Mouse (Mus musculus): ENCODE data around the gene Slc4a11.

The Slc4a11 gene

DNA sequence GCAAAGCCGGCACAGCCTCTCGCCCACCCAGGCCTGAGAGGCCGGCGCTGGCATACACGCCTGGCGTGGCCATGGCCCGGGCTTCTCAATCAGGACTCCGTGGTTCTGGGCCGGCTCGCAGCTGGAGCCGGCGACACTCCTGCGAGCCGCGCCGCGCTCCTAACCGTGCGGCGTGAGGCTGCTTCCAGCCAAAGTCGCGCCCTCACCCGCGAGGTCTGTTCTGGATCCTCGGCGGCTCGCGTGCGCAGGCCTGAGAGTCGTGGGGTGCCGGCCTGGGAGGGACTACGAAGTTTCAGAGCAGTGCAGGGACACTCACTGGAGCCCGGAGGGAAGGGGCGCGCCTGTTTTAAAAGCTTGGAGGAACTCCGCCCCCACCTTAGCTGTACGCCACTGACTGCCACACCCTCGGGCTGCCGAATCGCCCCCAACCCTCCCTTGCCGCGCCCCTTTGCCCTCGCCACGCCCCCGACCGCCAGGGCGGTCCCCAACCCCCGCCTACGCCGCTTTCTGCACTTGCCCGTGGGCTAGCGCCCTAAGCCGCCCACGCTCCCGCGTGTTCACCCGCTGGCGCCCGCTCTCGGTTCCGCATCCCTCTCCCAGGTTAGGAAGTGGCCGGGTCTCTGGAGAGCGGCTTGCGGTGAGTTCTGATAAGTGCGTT lies at the start of gene Slc4a11:
TSS of gene Slc4a11 (minus strand) at position 367 of the 658 bp plus-strand sequence.
- peak; percentile 73 for DNase-seq

DNA sequence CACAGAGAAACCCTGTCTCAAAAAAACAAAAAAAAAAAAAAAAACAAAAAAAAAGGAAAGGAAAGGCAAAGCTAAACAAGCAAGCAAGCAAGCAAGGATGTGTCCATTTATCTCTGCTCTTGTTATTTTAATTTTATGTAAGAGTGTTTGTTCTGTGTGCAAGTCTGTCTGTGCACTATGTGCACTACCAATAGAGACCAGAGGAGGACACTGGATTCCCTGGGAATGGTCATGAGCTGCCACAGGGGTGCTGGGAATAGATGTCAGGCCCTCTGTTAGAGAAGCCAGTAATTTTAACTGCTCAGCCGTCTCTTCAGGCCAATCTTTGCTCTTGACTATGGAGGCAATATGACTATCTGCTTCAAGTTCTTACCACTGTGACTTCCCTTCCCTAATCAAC lies 46.3 kb upstream of the Slc4a11 start:
- no peak for DNase-seq

DNA sequence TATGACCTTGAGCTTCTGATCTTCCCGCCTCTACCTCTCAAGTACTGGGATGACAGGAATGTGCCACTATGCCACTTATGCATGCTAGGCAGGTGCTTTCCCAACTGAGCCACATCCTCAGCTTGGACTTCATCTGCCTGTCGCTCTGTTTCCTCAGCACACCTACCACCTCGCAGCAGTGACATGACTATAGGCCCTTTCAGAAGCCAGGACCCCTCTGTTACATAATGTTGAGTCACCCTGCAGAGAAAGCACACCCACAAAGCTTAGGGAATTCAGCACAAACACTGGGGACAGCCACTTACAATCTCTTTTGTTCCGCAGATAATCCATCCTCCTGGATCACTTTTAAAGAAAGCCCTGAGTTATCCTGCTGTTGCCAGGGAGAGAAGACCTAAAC lies 42.8 kb upstream of the Slc4a11 start:
- DNase-seq = no peak

DNA sequence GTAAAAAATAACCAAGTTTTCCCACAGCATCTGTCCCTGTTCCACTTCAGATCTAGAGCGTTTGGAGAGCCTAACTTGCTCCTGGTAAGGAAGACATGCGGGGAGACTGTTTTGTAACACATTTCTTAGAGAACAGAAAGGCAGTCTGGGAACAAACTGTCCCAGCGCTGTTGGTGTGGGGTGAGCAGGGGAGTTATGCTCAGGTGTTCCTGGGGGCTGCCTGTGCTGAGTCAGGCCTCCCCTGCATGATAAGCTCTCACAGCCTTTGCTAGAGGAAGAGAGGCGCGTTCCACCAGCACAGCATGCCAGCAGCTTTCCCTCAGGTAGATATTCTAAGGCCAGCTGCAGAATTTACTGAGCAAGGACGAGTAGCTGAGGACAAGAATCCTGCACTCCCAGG lies 40.7 kb upstream of the Slc4a11 start:
- DNase-seq = no peak

DNA sequence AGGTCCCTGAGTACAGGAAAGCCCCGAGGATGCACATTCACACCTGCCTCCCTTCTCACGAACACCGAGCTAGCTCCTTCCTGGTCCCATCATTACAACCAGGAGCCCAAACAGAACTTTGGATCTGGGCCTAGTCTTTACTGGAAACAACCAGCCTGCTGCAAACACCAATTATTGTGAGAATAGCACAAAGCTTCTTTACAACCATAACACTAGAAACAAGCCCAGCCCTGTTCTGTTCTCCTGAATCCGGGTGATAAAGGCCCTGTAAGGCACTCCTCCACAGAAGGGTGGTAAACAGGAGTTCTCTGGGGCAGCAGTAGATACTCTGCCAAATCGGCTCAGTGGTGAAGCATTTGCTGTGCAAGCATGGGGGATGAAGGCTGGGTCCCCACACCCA lies 38.0 kb upstream of the Slc4a11 start:
- no peak for DNase-seq

DNA sequence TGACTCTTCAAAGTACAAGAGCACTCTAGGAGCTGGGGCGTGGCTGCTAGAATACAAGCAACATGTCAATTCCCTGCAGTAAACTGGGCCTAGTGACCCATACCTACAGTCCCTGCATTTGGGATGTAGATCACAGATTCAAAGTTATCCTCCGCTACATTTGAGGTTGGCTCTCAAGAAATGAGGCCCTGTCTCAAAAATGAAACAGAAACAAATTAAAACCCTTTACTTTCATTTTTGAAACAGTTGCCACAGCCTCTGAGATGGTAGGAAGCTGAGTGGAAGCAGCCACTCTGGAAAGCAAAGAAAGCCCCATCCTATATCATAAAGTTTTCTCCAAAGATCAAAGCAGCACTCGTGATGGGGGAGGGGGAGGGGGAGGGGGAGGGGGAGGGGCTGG lies 36.1 kb upstream of the Slc4a11 start:
- no peak for DNase-seq

DNA sequence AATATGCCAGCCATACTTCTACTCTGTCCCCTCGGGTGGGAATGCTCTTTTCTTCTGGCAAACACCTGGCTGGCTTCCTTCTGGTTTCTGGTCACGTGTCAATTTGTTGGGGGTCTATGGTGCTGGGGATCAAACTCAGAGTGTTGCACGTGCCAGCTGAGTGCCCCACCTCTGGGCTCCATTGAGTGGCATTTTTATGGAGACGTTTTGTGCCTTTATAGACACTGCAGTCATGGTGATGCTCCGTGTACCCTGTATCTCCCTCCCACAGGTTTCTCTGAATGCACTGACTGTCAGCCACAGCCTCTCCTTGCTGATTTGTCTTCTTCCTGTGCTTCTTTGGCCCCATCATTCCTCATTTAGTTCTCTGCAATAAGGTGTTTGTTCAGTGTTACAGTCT lies 34.5 kb upstream of the Slc4a11 start:
- no peak for DNase-seq

DNA sequence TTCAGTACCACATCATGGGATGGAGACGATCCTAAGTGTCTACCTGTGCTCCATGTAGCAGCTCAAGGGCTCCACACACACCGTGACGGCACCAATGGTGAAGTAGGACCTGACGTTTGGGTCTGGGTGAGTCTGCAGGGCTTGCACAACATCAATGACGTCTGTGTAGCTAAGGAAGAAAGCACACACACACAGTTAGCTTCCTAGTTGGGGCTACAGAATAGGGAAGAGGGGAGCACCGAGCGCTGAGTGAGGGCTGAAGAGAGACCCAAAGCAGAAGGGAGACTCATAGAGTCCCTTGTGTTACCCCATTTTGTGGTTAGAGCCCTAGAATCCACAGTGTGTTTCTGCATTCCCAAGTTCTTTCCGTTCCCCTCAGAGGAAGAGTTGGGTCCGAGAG lies 33.4 kb upstream of the Slc4a11 start:
- no peak for DNase-seq

DNA sequence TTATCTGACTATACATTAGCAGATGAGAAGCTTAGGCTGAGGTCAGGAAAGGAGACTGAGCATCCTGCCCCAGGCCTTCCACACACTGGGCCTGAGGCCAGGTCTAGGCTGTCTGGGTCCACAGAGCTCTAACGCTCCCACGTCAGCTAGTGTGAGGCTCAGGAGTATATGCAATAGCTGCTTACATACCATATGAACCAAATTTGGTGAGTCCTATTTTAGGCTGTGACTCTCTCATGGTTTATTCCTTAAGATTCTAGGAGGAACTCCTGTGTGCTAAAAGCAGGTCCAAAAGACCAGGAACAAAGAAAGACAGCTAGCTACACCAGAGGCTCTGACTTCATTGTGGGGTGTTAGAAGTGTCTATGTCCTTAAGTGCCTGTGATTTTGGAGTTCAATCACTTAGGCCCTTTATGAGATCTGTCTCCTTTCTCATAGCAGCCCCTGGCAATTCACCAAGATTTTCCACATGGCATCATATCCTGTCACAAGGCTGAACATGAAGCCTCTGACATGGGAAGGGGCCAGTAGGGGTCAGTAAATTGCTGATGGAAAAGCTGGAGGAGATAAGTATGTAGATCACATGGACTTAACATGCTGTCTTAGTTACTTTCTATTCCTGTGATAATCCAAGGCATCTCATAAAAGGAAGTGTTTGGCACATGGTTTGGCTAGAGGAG lies 31.7 kb upstream of the Slc4a11 start:
- no peak for DNase-seq

DNA sequence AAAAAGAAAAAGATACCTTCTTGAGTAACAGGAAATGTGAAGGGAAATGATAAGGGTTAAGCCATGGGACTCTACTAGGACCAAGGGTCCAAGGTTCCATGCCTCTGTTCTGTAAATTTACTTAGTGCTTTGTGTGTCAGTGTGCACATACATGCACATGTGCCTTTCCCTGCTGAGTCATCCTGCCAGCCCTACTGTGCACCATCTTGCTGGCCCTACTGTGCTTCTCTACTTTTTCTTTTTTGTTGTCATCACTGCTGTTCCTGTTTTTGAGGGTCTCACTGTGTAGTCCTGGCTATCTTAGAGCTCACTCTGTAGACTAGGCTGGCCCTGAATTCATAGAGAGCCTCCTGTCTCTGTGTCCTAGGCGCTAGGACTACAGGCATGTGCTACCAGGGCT lies 30.4 kb upstream of the Slc4a11 start:
- no peak for DNase-seq

DNA sequence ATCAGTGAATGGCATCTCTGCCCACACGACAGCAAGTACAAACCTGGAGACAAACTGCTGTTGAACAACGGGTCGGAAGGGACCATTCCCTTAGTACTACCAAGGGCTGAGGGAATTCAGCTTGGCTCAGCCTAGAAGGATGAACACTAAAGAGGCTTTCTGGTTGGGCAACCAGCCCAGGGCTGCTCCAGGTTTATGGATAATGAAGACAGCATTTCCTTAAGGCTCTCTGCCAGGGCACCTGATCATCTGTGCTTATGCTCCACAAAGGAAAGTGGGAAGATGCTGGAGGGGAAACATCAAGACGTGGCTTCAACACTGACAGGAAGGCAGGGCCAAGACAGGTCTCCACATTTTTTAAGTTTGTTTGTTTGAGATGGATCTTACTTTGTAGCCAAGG lies 27.1 kb upstream of the Slc4a11 start:
- no peak for DNase-seq

DNA sequence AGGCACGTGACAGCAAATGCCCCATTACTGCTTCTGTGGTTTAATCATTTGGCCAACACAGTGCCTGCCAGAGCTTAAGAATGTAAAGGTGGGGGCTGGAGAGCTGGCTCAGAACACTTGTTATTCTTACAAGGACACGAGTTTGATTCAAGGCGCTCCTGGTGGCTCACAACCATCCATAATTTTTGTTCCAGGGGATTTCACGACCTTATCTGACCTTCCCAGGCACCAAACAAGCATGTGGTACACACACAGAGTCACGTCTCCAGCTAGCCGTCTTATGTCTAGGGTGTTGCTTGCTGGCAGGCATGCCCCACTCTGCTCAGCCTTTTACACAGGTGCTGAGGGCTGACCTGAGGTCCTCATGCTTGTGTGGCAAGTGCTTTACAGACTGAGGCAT lies 20.6 kb upstream of the Slc4a11 start:
- no peak for DNase-seq

DNA sequence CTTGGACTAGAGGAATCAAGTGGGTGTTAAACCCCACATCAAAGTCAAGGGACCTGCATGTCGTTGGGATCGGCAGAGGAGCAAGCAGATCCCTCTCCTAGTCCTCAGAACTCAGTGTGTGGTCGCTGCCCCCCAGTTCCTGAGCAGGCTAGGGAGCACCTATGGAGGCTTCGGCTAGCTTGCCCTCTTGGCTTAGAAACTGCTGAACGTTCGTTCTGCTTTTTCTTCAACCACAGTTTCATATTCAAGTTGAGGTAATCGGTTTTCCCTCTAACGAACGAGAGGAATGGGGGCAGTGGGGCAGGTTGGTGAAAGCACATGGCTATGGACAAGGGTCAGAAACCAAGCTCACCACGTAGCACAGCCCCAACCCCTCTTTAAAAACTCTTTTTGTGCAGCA lies 9.7 kb upstream of the Slc4a11 start:
- DNase-seq = no peak

DNA sequence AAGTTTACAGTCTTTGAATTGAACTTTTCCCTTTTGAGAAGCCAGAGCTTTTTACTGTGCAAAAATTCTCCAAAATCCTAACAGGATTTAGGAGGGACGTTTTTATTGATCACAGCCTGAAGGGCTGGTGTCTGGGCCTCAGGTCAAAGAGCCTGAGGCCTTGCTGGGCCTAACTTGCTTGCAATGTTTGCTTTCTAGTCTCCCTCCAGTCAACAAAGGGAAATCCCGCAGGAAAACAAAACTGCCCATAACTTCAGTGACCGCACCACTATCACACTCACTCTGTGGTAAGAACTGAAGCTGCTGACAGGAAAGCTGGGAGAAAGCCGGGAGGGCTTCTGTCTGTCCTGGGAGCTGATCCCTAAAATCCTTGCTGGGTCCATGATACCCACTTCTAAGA lies 9.3 kb upstream of the Slc4a11 start:
- DNase-seq = no peak

DNA sequence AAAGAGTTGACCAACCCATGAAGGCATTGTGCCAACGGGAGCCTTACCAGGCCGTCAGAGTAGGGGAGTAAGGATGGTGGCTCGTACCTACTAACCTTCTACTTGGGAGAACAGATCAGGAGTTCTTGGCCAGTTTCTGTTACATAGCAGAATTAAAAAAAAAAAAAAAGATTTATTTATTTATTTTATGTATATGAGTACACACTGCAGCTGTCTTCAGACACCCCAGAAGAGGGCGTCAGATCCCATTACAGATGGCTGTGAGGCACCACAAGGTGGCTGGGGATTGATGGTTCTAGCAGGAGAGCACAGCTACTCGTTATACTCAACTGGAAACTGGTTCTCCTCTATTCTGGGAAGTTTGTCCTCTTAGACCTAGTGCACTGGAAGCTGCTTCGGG lies 7.9 kb upstream of the Slc4a11 start:
- no peak for DNase-seq

DNA sequence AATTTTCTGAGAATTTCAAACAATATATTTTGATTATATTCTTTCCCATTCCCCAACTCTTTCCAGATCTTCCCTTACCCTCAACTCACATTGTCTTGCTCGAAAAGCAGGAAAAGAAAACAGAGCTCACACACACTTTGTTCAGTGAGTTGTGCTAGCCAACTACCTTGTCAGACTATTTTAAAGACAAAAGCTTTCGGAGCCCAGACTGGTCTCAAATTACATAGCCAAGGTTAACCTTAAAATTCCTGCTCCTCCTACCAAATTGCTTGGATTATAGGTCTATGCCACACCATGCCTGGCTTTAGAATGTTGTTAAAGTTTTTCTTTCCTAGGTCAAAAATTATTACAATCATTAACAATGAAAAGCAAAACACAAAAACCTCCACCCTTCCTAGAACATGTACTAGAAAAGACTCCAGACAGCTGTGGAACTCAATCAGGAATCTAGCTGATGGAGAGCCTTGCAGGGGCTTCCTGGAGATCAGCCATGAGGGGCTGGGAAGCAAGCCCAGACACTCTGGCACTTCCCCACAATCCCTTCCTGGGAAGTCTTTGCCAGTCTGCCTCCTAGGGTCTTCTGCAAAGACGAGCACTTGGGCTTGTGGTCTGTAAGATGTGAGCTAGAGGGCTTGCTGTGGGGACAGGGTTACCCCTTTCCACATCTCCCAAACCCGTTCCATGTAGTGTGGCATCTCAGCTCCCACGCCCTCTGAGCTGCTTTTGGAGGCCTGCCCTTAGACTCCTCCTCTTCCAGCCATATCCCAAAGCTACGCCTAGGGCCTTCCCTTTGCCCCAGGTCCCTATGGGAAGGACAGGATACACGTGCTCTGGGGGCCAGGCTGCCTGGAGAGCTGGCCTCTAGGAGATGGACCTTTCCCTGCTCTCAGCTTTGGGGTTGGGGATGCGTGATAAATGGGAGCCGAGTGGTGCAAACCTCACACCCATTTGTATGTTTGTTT lies 7.0 kb upstream of the Slc4a11 start:
- no peak for DNase-seq

DNA sequence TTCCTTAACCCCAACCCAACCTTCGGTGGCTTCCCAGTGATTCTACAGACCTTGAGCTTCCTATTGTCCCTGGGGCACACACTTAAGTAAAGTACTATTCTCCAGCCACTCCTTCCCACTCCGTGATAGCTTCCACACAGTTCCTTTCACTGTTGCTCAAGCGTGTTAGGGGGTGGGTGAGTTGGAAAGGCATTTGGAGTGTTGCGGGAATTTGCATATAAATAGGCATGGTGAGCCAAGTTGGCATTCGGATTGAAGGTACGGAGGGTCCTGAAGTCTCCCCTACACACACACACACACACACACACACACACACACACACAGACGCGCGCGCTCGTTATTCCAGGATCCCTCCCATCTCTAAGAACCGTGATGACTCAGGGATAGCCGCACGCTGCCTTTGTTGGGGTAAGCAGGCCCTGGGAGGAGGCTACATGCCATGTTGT lies 525 bp upstream of the Slc4a11 start:
- no peak for DNase-seq

DNA sequence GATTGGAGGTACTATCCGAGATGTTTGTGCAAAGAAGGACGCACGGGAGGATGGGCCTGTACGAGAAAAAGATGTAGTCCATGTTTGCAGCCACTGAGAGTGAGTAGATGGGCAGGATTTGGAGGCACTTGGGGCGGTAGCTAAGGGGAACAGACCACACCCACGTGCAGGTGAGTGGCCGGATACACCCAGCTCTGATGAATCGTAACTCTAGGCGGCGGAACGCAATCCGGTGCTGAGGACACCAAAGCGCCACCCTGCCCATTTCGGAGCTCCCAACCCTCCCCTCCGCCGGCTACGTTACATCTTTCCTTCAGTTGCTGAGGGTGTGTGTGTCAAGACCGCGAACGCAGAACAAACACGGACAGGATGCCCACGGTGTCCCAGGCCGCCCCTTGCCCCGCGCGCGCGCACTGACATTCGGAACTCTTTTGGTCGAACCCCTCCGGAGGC lies 593 bp downstream of the Slc4a11 start:
- no peak for DNase-seq

DNA sequence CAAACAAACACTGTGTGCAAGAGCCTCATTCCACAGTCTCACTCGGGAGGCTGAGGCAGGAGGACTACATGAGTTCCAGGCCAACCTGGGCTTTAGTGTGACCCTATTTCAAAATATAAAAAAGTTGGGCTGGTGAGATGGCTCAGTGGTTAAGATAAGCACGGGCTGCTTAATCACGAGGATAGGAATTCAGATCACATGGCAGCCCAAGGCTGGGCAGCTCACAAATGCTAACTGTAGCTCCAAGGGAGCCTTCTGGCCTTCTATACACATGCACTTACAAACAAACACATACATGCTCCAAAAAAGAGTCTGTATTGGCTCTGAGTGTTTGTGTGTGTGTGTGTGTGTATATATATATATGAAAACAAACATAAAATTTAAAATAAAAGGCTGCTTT lies 3.8 kb downstream of the Slc4a11 start:
- DNase-seq = no peak

DNA sequence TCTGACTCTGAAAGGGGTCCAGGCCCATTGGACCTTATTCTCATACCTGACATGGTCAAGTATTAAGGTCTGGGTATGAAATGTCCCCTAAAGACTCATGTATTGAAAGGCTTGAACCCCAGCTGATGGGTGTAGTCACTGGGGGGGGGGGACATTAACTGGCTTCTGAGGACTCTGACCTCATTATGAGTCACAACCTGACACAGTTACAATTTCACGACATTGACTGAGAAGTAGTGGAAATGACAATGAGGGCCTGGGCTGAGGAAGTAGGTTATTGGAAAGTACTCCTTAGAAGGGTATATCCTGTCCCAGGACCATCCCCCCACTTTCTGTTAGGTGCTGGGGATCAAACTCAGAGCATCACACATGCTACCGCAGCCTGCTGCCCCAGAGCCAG lies 8.3 kb downstream of the Slc4a11 start:
- no peak for DNase-seq

DNA sequence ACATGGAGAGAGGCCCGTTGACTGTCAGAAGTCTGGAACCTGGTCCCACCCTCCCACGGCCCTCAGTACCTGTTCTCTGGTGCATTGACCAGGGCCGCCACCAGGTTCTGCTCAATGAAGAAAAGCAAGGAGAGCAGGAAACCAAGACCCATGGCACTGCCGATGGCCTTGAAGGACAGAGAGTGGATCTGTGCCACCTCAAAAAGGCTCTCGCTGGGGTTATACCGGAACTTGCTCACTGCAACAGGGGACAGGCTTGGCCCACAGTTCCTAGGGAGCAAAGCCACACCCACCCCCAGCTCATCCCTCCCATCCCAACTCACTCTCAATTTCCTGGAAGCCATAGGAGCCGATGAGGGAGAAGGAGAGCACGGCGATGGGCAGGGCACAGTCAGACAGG lies 11.9 kb downstream of the Slc4a11 start:
- DNase-seq = no peak

DNA sequence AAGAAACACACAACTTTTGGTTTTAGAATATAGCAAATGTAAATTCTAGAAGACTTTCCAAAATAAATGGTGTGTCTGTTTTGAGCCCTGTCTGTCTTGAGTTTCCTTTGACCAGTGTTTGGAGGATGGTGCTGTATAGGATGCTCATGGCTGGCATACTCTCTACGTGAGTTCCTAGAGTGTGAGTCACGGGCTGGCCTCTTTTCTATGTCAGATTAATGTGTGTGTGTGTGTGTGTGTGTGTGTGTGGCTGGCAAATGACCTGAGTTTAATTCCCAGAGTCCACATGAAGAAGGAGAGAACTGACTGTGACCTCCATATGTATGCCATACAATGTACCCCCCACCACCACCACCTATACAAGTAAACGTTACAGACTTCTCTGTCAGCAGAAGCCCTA lies 15.8 kb downstream of the Slc4a11 start:
- DNase-seq = no peak

DNA sequence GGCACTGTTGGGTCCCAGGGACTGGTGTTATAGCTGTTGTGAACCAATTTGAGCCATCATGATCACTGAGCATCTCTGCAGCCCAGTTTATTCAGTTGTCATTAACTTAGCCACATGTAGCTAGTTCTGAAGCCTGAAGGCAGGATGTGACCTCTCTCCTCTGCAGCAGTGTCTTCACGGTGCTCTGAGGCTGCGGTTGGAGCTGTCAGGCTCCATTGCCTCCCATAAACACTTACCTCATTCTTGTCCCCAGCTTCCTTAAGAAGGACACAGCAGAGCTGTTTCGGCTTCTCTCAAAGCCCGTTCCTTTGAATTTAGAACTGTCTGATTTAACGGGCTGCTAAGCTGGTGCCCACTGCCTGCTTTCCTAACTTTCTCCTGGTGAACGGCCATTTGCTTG lies 17.4 kb downstream of the Slc4a11 start:
- DNase-seq = no peak

DNA sequence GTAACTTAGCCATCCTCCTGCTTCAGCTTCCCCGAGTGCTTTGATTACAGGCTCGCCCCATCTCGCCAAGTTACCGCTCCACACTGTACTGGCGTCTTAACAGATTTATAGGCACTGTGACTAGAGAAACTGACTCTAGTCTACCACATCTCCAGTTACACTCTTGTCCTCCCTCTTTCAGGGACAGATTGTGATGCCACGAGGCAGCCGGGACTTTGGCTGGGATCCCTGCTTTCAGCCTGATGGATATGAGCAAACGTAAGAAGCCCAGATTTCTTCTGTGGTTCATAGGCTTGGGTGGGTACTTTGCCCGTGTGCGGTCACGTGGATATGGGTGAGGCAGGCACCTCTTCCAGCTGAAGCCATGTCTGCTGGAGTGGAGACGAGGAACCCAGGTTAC lies 18.2 kb downstream of the Slc4a11 start:
- DNase-seq = no peak

Data from liver (tissue).